Mouse (Mus musculus): Measurements from ENCODE around the gene Wapl.

DNA sequence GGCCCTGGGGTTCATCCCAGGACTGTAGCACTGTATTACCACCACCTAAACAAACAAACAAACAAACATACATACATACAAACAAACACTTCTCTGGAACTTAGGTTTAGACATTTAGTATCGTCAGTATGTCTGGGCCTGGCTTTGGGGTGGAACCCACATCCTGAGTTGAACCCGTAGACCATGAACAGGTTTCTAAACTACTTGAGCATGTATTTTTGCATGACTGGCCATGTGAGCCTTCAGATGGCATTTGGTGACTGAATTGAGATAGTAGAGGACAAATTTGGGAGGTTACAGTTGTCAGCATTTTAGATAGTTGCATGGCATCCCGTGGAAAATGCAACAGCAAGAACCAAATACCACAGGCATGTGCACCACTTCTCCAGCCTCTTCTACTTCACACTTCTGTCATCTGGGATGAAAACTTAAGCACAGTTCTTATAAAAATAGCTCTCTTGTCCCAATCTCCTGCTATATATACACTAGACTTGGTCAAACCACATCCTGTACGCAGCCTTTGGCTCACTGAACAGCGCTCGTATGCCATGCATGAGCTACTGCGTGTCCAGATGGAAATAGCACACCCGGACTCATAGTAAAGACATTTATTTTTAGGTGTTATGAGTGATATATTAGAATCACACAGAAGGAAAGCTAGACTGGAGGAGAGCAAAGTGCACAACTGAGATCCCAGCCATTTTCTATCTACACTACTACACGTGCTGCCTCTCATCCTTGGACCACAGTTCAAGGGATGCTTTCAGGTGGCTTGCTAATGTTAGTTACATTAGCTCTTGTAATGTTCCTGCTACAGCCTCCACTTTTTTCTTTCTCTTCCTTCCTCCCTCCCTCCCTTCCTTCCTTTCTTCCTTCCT, 87.6 kb downstream of the Wapl start:
- TF ChIP-seq POLR2A (IDR thresholded peaks at IDR 0.05; ENCODE audit: insufficient read depth, low read depth, low read length) (no peak), CTCF (IDR thresholded peaks at IDR 0.05) (no peak), EP300 (IDR thresholded peaks at IDR 0.05; ENCODE audit: insufficient read depth, low read depth, low read length) (no peak)

Data from heart, adult 2 months (tissue).